Mouse (Mus musculus) spleen, adult 2 months (tissue): Measurements from ENCODE around the gene Rpl4.

ENCODE experiments used
- CTCF ChIP-seq: fragments of 200-500 bp; IDR thresholded peaks from 2 replicates; pipeline ENCODE4 v1.5.1; 2011; ENCODE audit warnings: mild to moderate bottlenecking, inconsistent platforms; ENCODE audit not compliant: insufficient read depth, insufficient read length, insufficient replicate concordance; ENCODE audit errors: extremely low read depth
- POLR2A ChIP-seq: fragments of 200-500 bp; IDR thresholded peaks from 2 replicates; pipeline ENCODE4 v1.6.1; 2011; ENCODE audit warnings: low read depth, low read length, inconsistent platforms

GRCm38 (mm10) chr9:64202331-64202730 is 29.2 kb downstream of the Rpl4 start:
- TF ChIP-seq POLR2A = no peak
- no peak for TF ChIP-seq CTCF
